Mouse (Mus musculus): ENCODE results near the gene Mad2l2. TPM values are rescaled to one million over a fixed set of nuclear protein-coding genes. Genes with fewer than 3 reads are reported as not detected.

Mad2l2 gene
- polyA plus RNA-seq (2016; fragmentation: Nextera tagmentation; extraction: Ambion mirVana): 43.3 and 51.9 TPM in 2 replicates

DNA sequence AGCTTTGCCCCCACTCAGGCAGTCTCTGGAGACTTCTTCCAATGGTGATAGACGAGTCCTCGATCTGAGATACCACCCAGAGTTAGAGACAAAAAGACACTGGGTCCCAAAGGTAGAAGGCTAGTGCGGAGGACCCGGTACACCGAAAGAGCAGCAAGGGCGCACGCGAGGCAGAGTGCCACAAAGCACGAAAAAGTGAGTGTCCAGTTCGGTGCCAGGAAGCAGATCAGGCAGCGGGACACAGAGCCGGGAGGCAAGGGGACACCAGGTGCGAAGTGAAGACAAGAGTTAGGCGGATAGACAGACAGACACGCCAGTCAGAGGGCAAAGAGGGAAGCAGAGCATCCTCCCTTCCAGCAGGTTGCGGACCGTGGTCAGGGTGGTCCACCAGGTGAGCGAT, at the start of gene Mad2l2:
Gene Mad2l2, plus strand, starts transcription at position 252 of the 400 bp plus-strand sequence.
- Histone ChIP-seq H3K27me3 (ENCODE audit: insufficient read depth, poor library complexity, severe bottlenecking) (peaks cover 73% of the 10 kb centered on the region), H3K36me3 (no peaks in the 10 kb centered on the region), H3K9me3 (no peaks in the 10 kb centered on the region), H3K4me3 (peak within 1 kb of the TSS; percentile 76), H3K27ac (peak within 1 kb of the TSS; percentile 87), H3K4me1 (peaks cover 21% of the 10 kb centered on the region)
- DNase-seq (ENCODE audit: low spot score): no peak
- WGBS: 1% methylated on average over 18 of the region's 18 CpGs

DNA sequence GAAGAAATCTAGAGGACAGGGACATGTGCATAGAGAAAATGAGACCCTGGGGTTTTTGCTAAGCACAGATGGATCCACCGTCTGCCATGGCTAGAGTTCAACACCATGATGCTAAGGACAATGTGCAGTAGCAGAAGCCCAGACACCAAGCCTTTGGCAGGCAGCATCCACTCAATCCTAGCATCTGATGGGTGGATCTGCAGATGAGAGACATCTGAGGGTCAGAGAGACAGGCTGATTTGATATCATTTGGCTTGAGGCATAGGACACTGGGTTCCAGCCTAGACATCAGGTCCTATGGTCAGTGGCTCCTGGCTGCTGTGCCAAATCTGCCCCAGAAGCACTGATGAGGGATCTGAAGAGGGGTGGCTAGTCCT, 49.6 kb upstream of the Mad2l2 start:
- Histone ChIP-seq H3K4me3 (no peak overlapping the region), H3K27me3 (ENCODE audit: insufficient read depth, poor library complexity, severe bottlenecking) (no peaks in the 10 kb centered on the region; the same call in 1 of the 2 replicates), H3K27ac (no peak overlapping the region), H3K9me3 (no peaks in the 10 kb centered on the region), H3K4me1 (peaks cover 34% of the 10 kb centered on the region), H3K36me3 (peaks cover 29% of the 10 kb centered on the region)
- WGBS: 90% methylated on average over 1 of the region's 1 CpGs
- DNase-seq (ENCODE audit: low spot score): no peak

DNA sequence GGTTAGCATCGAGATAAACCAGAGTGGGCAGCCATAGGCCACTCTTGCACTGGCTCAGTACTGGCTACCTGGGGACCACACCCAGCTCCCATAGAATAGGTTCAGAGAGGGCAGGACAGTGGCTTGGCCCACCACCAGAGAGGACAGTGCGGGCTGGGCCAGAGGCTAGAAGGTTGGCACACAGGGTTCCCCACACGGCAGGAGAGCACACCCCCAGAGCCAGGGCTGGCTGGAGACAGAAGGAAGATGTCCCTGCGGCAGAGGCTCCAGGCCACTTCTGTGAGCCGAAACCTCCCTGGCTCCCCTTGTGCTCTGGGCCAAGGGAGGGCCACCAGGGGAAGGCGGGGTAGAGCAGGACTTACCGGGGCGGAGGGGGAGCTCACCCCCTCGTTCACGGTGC, 49.0 kb upstream of the Mad2l2 start:
- H3K27me3 ChIP-seq (ENCODE audit: insufficient read depth, poor library complexity, severe bottlenecking): no peaks in the 10 kb centered on the region
- H3K4me3 ChIP-seq: no peak overlapping the region
- 85% methylated on average over 10 of the region's 10 CpGs for WGBS
- no peaks in the 10 kb centered on the region for H3K9me3 ChIP-seq
- no peak overlapping the region for H3K27ac ChIP-seq
- peaks cover 29% of the 10 kb centered on the region for H3K36me3 ChIP-seq
- DNase-seq (ENCODE audit: low spot score): no peak
- peaks cover 38% of the 10 kb centered on the region for H3K4me1 ChIP-seq

DNA sequence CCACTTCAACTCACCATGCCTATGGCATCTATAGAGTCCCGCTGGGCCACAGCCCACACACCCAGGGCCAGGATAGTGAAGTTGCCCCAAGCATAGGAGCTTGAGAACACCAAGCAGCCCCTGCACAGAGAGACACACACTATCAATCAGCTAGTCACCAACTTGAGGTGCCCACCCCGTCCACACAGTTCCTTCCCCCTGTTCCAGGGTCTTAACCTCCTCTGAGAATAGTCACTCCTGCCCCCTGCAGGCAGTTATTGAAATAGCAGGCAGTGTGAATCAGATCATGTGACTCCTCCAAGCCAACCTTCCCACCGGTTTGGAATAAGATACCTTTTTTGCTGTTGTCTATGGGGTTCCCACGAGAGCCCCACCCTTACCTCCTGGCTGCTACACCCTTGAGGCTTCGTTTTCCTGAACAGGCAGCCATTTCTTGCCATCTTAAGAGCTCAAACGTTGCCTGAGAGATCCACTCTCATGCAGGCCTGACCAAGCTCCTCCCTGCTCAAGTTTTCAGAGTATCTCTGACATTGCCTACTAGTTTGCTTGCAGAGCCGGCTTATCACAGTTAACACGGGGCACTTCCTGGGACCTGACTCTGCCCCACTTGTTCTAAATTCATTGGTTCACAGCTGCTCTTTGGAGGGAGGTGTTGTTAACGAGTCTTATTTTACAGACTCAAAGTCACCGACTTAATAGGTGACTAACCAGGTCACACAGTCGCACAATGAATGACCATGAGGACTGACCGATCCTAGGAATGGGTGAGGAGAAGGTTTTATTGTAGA, 47.7 kb upstream of the Mad2l2 start:
- Histone ChIP-seq H3K27me3 (ENCODE audit: insufficient read depth, poor library complexity, severe bottlenecking) (no peaks in the 10 kb centered on the region), H3K36me3 (peaks cover 29% of the 10 kb centered on the region), H3K9me3 (no peaks in the 10 kb centered on the region), H3K4me1 (peaks cover 51% of the 10 kb centered on the region), H3K27ac (peak overlapping the region; percentile 8; the same call in 1 of the 2 replicates), H3K4me3 (no peak overlapping the region)
- WGBS: 46% methylated on average over 12 of the region's 12 CpGs
- DNase-seq (ENCODE audit: low spot score): peak; percentile 86

DNA sequence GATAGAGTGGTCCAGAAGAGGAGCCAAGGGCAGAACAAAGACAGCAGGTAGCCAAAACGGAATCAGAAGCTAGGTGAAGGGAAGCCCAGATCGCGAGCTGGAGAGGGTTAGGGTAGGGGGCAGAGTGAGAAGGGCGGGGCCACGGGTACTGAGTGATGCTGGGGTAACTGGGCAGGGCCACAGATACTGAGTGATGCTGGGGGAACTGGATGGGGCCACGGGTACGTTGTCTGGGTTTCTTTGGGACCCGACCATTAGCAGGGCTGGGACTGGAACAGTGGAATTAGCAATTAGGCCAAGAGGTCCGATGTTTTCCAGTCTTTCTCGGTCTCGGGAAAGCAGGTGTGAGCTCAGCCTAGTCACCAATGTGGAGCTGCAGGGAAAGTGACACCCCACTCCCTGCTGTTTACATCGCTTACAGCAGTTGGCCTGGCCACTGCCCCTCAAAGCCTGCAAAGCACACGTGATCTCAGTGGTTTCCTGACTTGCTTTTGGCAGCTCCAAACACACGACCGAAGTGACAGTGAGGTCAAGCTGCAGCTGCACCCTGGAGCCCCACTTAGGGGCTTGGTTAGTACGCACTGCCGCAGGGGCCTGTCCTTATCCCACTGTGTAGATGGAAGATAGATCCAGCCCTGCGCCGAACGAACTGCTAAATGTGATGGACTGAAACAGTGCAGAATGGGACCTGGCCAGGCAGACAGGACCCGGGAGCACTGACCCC, 46.8 kb upstream of the Mad2l2 start:
- H3K9me3 ChIP-seq: no peaks in the 10 kb centered on the region
- H3K4me1 ChIP-seq: peaks cover 57% of the 10 kb centered on the region
- DNase-seq (ENCODE audit: low spot score): no peak
- peaks cover 28% of the 10 kb centered on the region for H3K36me3 ChIP-seq
- 45% methylated on average over 21 of the region's 21 CpGs for WGBS
- peak overlapping the region; percentile 74 for H3K27ac ChIP-seq
- H3K27me3 ChIP-seq (ENCODE audit: insufficient read depth, poor library complexity, severe bottlenecking): no peaks in the 10 kb centered on the region
- H3K4me3 ChIP-seq: peak overlapping the region; percentile 19

DNA sequence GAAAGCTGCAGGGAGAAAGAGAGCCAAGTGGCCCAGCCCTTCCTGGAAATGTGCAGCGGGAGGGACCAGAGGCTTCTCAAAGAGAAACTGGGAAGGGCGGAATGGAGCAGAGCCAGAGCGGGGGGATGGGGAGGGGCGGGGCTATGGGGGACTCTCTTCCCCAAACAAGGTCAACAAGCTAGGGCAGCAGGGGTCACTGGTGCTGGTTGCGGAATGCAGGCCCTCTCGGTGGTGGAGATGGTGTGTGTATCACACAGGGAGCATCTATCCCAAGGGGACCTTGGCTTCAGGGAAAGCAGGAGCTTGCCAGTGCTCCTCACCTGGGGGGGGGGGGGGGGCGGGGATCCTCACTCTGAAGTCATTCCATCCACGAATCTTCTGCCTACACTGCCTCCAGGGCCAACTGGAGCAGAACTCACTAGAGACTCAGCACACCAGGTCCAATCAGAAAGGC, 45.9 kb upstream of the Mad2l2 start:
- no peaks in the 10 kb centered on the region for H3K9me3 ChIP-seq
- H3K27ac ChIP-seq: peak overlapping the region; percentile 74
- H3K27me3 ChIP-seq (ENCODE audit: insufficient read depth, poor library complexity, severe bottlenecking): no peaks in the 10 kb centered on the region
- peaks cover 28% of the 10 kb centered on the region for H3K36me3 ChIP-seq
- peaks cover 57% of the 10 kb centered on the region for H3K4me1 ChIP-seq
- H3K4me3 ChIP-seq: peak overlapping the region; percentile 19
- WGBS: 8% methylated on average over 8 of the region's 8 CpGs
- no peak for DNase-seq (ENCODE audit: low spot score)

DNA sequence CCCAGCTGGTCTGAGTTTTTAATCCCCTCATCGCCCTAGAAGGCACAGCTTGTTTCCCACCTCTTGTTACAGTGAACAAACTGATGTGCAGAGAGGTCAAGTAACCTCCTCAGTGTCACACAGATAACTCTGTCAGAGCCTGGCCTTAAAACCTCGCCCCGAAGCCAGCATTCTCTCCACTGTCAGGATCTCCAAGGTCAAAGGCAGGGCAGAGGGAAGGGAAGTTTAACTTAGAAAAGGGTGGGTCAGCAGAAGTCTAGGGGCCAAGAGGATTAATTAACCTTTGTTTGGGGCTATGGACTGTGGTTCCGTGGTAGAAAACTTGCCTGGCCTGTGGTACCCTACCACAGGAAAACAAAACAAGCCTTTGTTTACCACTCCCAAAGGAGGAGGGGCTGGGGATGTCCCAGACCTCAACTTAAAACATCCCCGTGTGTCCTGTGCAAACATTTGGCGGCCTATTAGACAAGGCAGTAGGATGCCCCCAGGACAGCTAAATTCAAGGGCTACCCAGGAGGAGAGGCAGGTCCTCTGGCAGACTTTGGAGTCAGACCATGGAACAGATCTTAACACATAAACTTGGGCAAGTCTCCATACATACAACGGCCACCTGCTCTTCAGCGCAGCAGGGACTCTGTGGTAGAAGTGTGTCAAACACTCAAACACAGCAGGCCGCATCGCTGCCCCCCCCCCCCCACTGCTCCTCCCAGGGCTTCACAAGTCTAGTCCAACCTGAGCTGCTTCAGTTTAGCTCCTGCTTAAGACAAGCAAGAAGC, 44.9 kb upstream of the Mad2l2 start:
- peaks cover 57% of the 10 kb centered on the region for H3K4me1 ChIP-seq

DNA sequence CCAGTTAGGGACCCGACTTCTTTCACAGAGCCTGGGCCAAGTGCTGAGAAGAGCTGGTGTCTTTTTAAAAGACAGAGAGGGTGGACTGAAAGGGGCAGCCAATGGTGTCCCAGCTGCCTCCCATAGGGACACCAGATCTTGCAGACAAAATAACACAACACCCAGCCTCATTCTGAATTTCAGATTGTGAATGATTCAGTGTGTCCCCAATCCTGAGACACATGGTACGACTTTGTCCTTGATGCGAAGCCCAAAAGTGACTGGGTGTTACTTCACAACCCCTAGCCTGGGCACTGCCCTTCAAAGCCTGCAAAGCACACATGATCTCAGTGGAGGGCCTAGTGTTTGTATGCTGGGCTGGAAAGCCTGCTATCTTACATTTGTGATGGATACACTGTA, 44.3 kb upstream of the Mad2l2 start:
- 65% methylated on average over 3 of the region's 3 CpGs for WGBS
- DNase-seq (ENCODE audit: low spot score): no peak
- H3K36me3 ChIP-seq: peaks cover 11% of the 10 kb centered on the region
- H3K4me3 ChIP-seq: no peak overlapping the region
- H3K9me3 ChIP-seq: no peaks in the 10 kb centered on the region
- H3K27ac ChIP-seq: peak overlapping the region; percentile 94
- peaks cover 57% of the 10 kb centered on the region for H3K4me1 ChIP-seq
- no peaks in the 10 kb centered on the region for H3K27me3 ChIP-seq (ENCODE audit: insufficient read depth, poor library complexity, severe bottlenecking)

More for the DNA sequence above, 44.9 kb upstream of the Mad2l2 start:
- Histone ChIP-seq H3K27me3 (ENCODE audit: insufficient read depth, poor library complexity, severe bottlenecking) (no peaks in the 10 kb centered on the region), H3K9me3 (no peaks in the 10 kb centered on the region), H3K36me3 (peaks cover 17% of the 10 kb centered on the region), H3K4me3 (no peak overlapping the region), H3K27ac (peak overlapping the region; percentile 94)
- no peak for DNase-seq (ENCODE audit: low spot score)
- 37% methylated on average over 10 of the region's 10 CpGs for WGBS

DNA sequence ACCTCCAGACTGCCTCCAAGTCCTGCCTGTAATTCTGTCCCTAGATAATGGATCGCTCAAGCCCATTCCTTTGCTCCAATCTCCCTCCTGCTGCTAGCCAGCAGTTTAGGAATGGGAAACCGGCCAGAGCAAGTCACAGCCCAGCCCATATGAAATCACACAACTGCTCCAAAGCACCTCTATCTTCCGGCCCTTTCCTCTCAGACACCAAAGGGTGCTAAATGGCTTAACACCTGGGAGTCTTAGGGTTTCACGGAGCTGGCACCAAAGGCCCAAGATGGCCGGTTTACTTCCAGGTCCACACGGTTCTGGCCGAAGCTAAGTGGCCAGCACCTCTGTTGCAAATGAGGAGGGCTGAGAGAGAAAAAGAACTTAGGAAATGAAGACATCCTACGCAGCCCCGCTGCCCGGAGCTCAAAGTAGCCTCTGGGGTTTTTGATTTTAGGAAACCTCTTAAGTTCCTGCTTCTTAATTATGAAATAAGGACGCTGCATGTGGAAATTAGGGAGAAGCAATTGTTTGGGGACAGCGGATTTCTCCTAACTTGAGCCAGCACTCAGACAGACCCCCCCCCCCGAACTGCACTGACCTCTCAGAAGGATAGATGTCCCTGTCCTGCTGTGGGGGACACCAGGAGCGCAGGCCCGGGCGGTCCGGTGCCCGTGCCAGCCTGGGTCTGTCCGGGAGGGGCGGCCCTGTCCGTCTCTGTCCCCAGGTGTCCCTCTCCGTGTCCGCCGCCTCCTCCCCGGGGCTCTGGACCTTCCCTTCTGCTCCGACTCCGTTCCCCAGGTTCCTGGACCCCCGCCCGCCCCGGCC, 42.9 kb upstream of the Mad2l2 start:
- Histone ChIP-seq H3K27ac (peak overlapping the region; percentile 94), H3K4me3 (peak overlapping the region; percentile 88), H3K36me3 (no peaks in the 10 kb centered on the region), H3K9me3 (no peaks in the 10 kb centered on the region), H3K27me3 (ENCODE audit: insufficient read depth, poor library complexity, severe bottlenecking) (no peaks in the 10 kb centered on the region), H3K4me1 (peaks cover 55% of the 10 kb centered on the region)
- 2% methylated on average over 30 of the region's 30 CpGs for WGBS
- DNase-seq (ENCODE audit: low spot score): no peak

DNA sequence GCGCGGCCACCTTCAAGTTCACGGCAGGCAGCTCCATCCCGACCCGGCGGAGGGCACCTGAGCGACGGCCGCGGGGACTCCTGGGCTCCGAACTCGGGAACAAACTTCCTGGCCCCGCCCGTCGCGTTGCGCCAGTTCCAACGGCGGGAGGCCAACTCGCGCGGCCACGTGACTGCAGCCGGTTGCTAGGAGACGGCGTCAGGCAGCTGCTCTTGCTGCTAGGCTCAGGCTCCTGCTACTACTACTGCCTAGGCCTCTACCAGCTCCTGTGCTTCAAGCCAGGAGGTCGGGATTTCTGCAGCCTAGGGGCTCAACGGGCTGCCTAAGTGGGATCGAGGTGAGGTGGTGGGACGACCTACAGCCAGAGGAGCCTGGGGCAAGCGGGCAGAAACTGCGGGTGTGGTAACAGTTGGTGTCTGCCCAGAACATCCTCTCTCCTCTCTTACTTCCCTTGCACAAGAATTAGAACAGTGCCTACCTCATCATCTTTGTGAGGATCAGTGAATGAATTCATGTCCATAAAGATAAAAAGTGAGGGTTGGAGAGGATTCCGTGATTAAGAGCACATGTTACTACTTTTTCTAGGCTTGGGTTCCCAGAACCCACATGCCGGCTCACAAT, 42.2 kb upstream of the Mad2l2 start, which contains the start of gene Agtrap:
Gene Agtrap, minus strand, starts transcription at position 125 of the 621 bp plus-strand sequence.
- H3K36me3 ChIP-seq: no peaks in the 10 kb centered on the region
- H3K4me1 ChIP-seq: peaks cover 47% of the 10 kb centered on the region
- WGBS: 7% methylated on average over 34 of the region's 34 CpGs
- peak; percentile 96 for DNase-seq (ENCODE audit: low spot score)
- H3K27ac ChIP-seq: peak within 1 kb of the TSS; percentile 94
- H3K4me3 ChIP-seq: peak within 1 kb of the TSS; percentile 88
- no peaks in the 10 kb centered on the region for H3K9me3 ChIP-seq
- no peaks in the 10 kb centered on the region for H3K27me3 ChIP-seq (ENCODE audit: insufficient read depth, poor library complexity, severe bottlenecking)

DNA sequence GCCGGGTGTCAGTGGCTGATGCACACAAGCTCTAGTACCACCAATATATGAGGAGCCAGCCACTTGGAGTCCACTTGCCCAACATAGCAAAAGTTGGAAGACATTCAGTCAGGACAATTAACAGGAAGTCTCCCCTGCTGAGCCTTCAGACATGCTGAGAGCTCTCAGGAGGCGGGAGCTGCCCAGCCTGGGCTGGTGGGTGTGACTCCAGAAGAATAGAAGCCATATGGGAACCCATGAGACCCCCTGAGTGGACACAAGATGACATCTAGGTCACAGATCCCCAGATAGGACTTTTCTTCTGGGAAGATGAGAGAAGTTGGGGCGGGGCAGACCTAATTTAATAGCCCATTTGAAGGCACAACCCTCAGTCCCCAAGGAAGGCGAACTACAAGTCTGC, 41.0 kb upstream of the Mad2l2 start:
- Histone ChIP-seq H3K36me3 (no peaks in the 10 kb centered on the region), H3K4me3 (no peak overlapping the region), H3K27ac (no peak overlapping the region), H3K4me1 (peaks cover 36% of the 10 kb centered on the region), H3K27me3 (ENCODE audit: insufficient read depth, poor library complexity, severe bottlenecking) (no peaks in the 10 kb centered on the region), H3K9me3 (no peaks in the 10 kb centered on the region)
- DNase-seq (ENCODE audit: low spot score): no peak
- WGBS: 52% methylated on average over 4 of the region's 4 CpGs

DNA sequence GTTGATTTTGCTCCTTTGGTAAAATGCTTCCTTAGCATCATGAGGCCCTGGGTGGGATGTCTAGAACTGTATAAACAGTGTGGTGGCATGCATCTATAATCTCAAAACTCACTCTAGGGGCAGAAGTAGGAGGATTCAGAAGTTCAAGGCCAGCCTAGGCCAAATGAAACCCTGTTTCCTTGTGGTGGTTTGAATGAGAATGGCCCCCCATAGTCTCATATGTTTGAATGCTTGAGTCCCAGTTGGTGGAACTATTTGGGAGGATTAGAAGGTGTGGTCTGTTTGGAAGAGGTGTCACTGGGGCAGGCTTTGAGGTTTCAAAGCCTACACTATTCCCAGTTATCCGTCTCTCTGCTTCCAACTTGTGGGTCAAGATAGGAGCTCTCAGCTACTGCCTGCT, 39.0 kb upstream of the Mad2l2 start:
- Histone ChIP-seq H3K4me1 (peaks cover 27% of the 10 kb centered on the region), H3K36me3 (no peaks in the 10 kb centered on the region), H3K9me3 (no peaks in the 10 kb centered on the region), H3K27me3 (ENCODE audit: insufficient read depth, poor library complexity, severe bottlenecking) (no peaks in the 10 kb centered on the region), H3K27ac (no peak overlapping the region), H3K4me3 (no peak overlapping the region)
- no peak for DNase-seq (ENCODE audit: low spot score)
- WGBS: 88% methylated on average over 1 of the region's 1 CpGs

Data from heart, embryonic 10.5 days (tissue).